Mouse (Mus musculus): ENCODE measurements around the gene Tubd1. TPM values are rescaled to one million over a fixed set of nuclear protein-coding genes. Genes with fewer than 3 reads are reported as not detected.

Gene Tubd1
- polyA plus RNA-seq, 1 experiment from 2014 or later: 8.9 TPM

- no peak overlapping the region for H3K4me3 ChIP-seq
- ATAC-seq (replicated peaks): no peak
- H3K27me3 ChIP-seq: no peaks in the 10 kb centered on the region
- H3K36me3 ChIP-seq: no peaks in the 10 kb centered on the region
- H3K4me1 ChIP-seq: peaks cover 4% of the 10 kb centered on the region; the same call in 1 of the 2 replicates
- WGBS: 49% methylated on average over 15 of the region's 15 CpGs
- H3K27ac ChIP-seq (replicated peaks): no peak overlapping the region
- H3K9ac ChIP-seq (replicated peaks): no peak overlapping the region
- H3K9me3 ChIP-seq: no peaks in the 10 kb centered on the region
- no peak overlapping the region for H3K4me2 ChIP-seq (replicated peaks)
These were observed 26.5 kb downstream of the Tubd1 start for GRCm38 (mm10) chr11:86571047-86571855.

- ATAC-seq (replicated peaks): no peak
- no peak overlapping the region for H3K27ac ChIP-seq (replicated peaks)
- H3K4me1 ChIP-seq: peaks cover 4% of the 10 kb centered on the region; the same call in 1 of the 2 replicates
- 86% methylated on average over 4 of the region's 4 CpGs for WGBS
- no peak overlapping the region for H3K4me3 ChIP-seq
- H3K4me2 ChIP-seq (replicated peaks): no peak overlapping the region
- H3K36me3 ChIP-seq: no peaks in the 10 kb centered on the region
- no peak overlapping the region for H3K9ac ChIP-seq (replicated peaks)
- no peaks in the 10 kb centered on the region for H3K27me3 ChIP-seq
- H3K9me3 ChIP-seq: no peaks in the 10 kb centered on the region
These were observed 27.1 kb downstream of the Tubd1 start for GRCm38 (mm10) chr11:86571871-86572270.

- Histone ChIP-seq H3K4me3 (no peak overlapping the region), H3K27me3 (no peaks in the 10 kb centered on the region), H3K9me3 (no peaks in the 10 kb centered on the region), H3K9ac (replicated peaks) (no peak overlapping the region), H3K4me2 (replicated peaks) (no peak overlapping the region), H3K27ac (replicated peaks) (no peak overlapping the region), H3K4me1 (peaks cover 4% of the 10 kb centered on the region; the same call in 1 of the 2 replicates), H3K36me3 (no peaks in the 10 kb centered on the region)
- 81% methylated on average over 2 of the region's 2 CpGs for WGBS
- ATAC-seq (replicated peaks): no peak
These were observed 27.8 kb downstream of the Tubd1 start for GRCm38 (mm10) chr11:86572623-86573022.

DNA sequence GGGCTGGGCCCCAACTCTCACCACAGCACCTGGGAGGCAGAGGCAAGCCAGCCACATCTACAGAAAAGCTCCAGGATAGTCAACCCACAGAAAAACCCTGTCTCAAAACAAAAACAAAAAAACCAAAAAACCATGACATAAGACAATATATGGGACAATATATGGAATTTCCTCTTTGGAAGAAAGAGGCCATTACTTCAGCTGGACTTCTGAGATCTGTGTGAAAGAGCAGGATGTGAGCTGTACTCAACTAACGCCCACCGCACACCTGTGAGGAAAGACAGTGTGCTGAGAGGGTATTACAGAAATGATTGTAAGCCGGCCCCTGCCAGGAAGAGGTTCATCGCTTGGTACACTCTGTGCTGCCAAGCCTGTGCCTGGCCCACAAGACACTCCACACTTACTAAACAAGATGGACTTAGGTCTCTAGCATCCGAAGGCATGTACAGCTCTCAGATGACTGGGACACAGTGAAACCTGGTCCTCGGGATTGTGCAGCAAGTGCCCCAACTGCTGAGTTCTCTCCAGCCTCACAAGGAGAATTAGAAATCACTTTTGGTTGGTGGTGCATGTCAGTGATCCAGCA is 28.9 kb downstream of the Tubd1 start:
- no peaks in the 10 kb centered on the region for H3K36me3 ChIP-seq
- no peaks in the 10 kb centered on the region for H3K27me3 ChIP-seq
- no peak overlapping the region for H3K27ac ChIP-seq (replicated peaks)
- 93% methylated on average over 6 of the region's 6 CpGs for WGBS
- no peaks in the 10 kb centered on the region for H3K9me3 ChIP-seq
- ATAC-seq (replicated peaks): no peak
- H3K4me1 ChIP-seq: peaks cover 4% of the 10 kb centered on the region; the same call in 1 of the 2 replicates
- no peak overlapping the region for H3K4me2 ChIP-seq (replicated peaks)
- no peak overlapping the region for H3K4me3 ChIP-seq
- H3K9ac ChIP-seq (replicated peaks): no peak overlapping the region

DNA sequence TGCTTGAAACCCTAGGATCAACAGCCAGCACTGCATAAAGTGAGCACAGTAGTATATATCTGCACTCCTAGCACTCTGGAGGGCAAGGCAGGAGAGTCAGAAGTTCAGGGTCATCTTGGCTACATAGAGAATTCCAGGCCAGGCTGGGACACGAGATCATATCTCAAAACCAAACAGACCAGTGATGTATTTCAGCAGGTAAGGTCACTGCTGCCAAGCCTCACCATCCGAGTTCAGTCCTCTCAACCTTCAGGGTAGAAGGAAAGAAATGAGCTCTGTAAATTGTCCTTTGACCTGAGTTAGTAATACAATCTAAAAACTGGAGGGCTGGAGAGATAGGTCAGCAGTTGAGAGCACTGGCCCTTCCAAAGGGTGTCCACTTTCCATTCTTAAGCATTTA is 29.6 kb downstream of the Tubd1 start:
- no peaks in the 10 kb centered on the region for H3K36me3 ChIP-seq
- peaks cover 4% of the 10 kb centered on the region; the same call in 1 of the 2 replicates for H3K4me1 ChIP-seq
- no peak overlapping the region for H3K4me2 ChIP-seq (replicated peaks)
- 85% methylated on average over 2 of the region's 2 CpGs for WGBS
- H3K4me3 ChIP-seq: no peak overlapping the region
- H3K27me3 ChIP-seq: no peaks in the 10 kb centered on the region
- H3K9ac ChIP-seq (replicated peaks): no peak overlapping the region
- no peaks in the 10 kb centered on the region for H3K9me3 ChIP-seq
- no peak for ATAC-seq (replicated peaks)
- H3K27ac ChIP-seq (replicated peaks): no peak overlapping the region

GRCm38 (mm10) chr11:86575632-86576378 is 31.0 kb downstream of the Tubd1 start:
- H3K9ac ChIP-seq (replicated peaks): no peak overlapping the region
- no peak overlapping the region for H3K27ac ChIP-seq (replicated peaks)
- ATAC-seq (replicated peaks): no peak
- no peaks in the 10 kb centered on the region for H3K9me3 ChIP-seq
- no peaks in the 10 kb centered on the region for H3K36me3 ChIP-seq
- no peak overlapping the region for H3K4me2 ChIP-seq (replicated peaks)
- no peak overlapping the region for H3K4me3 ChIP-seq
- H3K27me3 ChIP-seq: no peaks in the 10 kb centered on the region
- WGBS: 76% methylated on average over 7 of the region's 7 CpGs
- peaks cover 10% of the 10 kb centered on the region; the same call in 1 of the 2 replicates for H3K4me1 ChIP-seq

DNA sequence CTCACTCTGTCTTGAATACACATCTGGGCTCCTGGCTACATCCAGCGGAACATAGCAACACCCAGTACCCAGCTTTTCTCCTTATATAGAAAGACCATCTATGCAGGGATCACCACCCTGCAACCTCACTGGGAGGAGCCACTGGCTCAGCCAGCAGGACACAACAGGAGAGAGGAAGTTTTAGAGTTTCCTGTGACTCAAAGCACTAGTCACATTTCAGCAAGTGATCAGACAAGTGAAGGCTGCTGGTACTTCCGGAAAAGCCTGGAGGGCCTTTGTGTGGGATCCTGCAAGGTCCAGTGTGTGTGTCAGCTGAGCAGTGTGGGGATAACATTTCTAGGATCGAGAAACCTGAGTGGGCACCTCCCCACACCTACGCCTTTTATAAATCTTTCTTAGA is 32.4 kb downstream of the Tubd1 start:
- ATAC-seq (replicated peaks): no peak
- no peak overlapping the region for H3K9ac ChIP-seq (replicated peaks)
- no peaks in the 10 kb centered on the region for H3K27me3 ChIP-seq
- H3K27ac ChIP-seq (replicated peaks): no peak overlapping the region
- 80% methylated on average over 4 of the region's 4 CpGs for WGBS
- no peak overlapping the region for H3K4me3 ChIP-seq
- peaks cover 6% of the 10 kb centered on the region; the same call in 1 of the 2 replicates for H3K4me1 ChIP-seq
- no peaks in the 10 kb centered on the region for H3K36me3 ChIP-seq
- no peak overlapping the region for H3K4me2 ChIP-seq (replicated peaks)
- no peaks in the 10 kb centered on the region for H3K9me3 ChIP-seq

GRCm38 (mm10) chr11:86578106-86578808 is 33.5 kb downstream of the Tubd1 start:
- Histone ChIP-seq H3K4me1 (peaks cover 6% of the 10 kb centered on the region; the same call in 1 of the 2 replicates), H3K27me3 (no peaks in the 10 kb centered on the region), H3K9me3 (no peaks in the 10 kb centered on the region), H3K27ac (replicated peaks) (no peak overlapping the region), H3K4me2 (replicated peaks) (no peak overlapping the region), H3K4me3 (no peak overlapping the region), H3K9ac (replicated peaks) (no peak overlapping the region), H3K36me3 (no peaks in the 10 kb centered on the region)
- WGBS: 83% methylated on average over 6 of the region's 6 CpGs
- ATAC-seq (replicated peaks): no peak

DNA sequence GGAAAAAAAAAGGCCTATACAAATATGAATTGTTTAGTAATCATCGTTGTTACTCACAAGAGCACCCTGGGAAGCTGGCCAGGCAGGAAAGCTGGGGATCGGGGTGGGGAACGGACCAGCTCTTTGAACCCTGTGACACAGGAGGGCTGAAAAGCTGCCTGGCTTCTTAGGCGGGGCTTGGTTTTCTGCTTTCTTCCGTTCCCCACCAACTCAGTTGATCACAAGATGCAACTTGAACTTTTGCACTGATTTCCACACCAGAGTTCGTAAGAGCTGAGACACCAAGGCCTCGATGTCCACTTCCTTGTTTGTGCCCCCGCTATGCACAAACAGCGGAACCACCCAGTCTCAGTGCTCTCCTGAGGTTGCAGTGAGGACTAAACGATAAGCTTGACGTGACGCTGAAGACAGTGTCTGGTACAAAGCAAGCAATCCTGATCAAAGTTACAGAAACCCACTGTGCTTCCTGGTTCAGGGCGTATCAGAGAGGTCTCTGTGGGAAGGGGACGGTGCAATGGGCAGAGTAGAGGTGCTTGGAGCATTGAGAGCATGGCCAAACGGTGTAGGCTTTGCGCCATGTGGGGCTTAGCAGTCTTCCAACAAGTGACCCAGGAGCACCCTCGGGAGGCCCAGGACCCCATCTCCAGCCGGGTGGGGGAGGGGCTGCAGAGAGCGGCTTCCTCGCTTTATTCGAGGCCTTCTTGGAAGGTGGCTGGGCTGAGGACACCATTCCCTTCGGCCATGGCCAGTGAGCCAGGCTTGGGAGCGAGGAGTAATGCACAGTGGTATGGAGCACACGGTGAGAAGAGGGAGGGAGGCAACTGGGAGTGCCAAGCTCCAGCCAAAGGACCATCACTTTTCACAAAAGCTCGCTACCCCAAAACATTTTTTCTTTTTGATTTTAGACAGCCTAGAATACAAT is 34.3 kb downstream of the Tubd1 start:
- ATAC-seq (replicated peaks): no peak
- 79% methylated on average over 25 of the region's 25 CpGs for WGBS

GRCm38 (mm10) chr11:86579731-86580318 is 35.0 kb downstream of the Tubd1 start:
- Histone ChIP-seq H3K4me1 (peaks cover 6% of the 10 kb centered on the region; the same call in 1 of the 2 replicates), H3K4me3 (no peak overlapping the region), H3K36me3 (peaks cover 2% of the 10 kb centered on the region; the same call in 1 of the 2 replicates), H3K27me3 (no peaks in the 10 kb centered on the region), H3K9ac (replicated peaks) (no peak overlapping the region), H3K27ac (replicated peaks) (no peak overlapping the region; the same call in 1 of the 2 replicates), H3K9me3 (no peaks in the 10 kb centered on the region), H3K4me2 (replicated peaks) (no peak overlapping the region)
- 55% methylated on average over 10 of the region's 10 CpGs for WGBS
- no peak for ATAC-seq (replicated peaks)

More for the DNA sequence above, 34.3 kb downstream of the Tubd1 start:
- Histone ChIP-seq H3K27me3 (no peaks in the 10 kb centered on the region), H3K4me1 (peaks cover 6% of the 10 kb centered on the region; the same call in 1 of the 2 replicates), H3K9ac (replicated peaks) (no peak overlapping the region), H3K36me3 (no peaks in the 10 kb centered on the region), H3K4me2 (replicated peaks) (no peak overlapping the region), H3K9me3 (no peaks in the 10 kb centered on the region), H3K4me3 (no peak overlapping the region), H3K27ac (replicated peaks) (no peak overlapping the region; the same call in 1 of the 2 replicates)

Data from forebrain, embryonic 15.5 days (tissue).